Mouse (Mus musculus): ENCODE results near the gene Tbx6. TPM values are rescaled to one million over a fixed set of nuclear protein-coding genes. Genes with fewer than 3 reads are reported as not detected.
A peak's percentile ranks its signal among the peaks of the same experiment; 100 is the strongest.

The Tbx6 gene
- polyA plus RNA-seq, 1 experiment from 2014 or later, result 0.51 TPM

- Histone ChIP-seq H3K4me2 (no peak overlapping the region), H3K36me3 (no peaks in the 10 kb centered on the region), H3K9me3 (replicated peaks) (no peaks in the 10 kb centered on the region), H3K4me1 (peaks cover 16% of the 10 kb centered on the region), H3K27me3 (peaks cover 50% of the 10 kb centered on the region), H3K27ac (no peak overlapping the region), H3K9ac (no peak overlapping the region), H3K4me3 (replicated peaks) (no peak overlapping the region)
- 73% methylated on average over 5 of the region's 5 CpGs for WGBS
- no peak for ATAC-seq (replicated peaks; ENCODE audit: low FRiP score)
Observed at GRCm38 (mm10) chr7:126825952-126826351, 44.7 kb downstream of the Tbx6 start.

GRCm38 (mm10) chr7:126831539-126831938, 50.3 kb downstream of the Tbx6 start, which contains the start of gene 4930451I11Rik:
4930451I11Rik (minus strand) TSS chr7:126831639.
- peaks cover 21% of the 10 kb centered on the region for H3K27me3 ChIP-seq
- H3K4me2 ChIP-seq, result peak within 1 kb of the TSS; percentile 68
- H3K9ac ChIP-seq, result 0 out of 2 replicates have a peak within 1 kb of the TSS, but pooled peaks have one; percentile 7
- H3K36me3 ChIP-seq, result no peaks in the 10 kb centered on the region
- WGBS, result 60% methylated on average over 5 of the region's 5 CpGs
- H3K27ac ChIP-seq, result peak within 1 kb of the TSS; percentile 56; the same call in 1 of the 2 replicates
- peak within 1 kb of the TSS; percentile 42 for H3K4me3 ChIP-seq (replicated peaks)
- no peaks in the 10 kb centered on the region for H3K9me3 ChIP-seq (replicated peaks)
- ATAC-seq (replicated peaks; ENCODE audit: low FRiP score), result no peak
- peaks cover 24% of the 10 kb centered on the region for H3K4me1 ChIP-seq

DNA sequence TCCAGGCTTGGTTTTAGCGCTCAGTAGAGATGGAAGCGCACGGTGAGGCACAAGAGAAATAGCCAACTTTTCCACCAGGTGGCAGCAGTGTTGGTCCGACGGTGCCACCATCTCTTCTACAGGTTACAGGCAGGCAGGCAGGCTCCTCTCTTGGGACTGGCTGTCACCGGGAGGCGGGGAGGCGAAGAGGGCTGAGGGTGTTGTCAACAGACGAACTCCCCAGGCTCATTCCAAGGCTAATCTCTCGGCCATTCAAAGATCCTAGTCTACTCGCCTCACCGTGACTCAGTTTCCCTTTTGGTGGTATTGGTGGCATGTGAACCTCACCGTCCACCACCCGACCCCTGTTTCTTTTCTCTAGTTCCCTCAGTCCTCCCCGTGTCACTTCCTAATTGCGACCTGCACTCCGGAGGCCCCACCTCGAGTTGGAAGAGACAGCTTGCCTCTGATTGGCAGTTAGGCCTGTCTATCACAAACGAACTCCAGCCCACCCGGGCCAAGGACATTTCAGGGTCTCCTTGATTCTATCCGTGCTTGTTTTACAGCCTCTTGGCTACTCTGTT, 50.8 kb downstream of the Tbx6 start:
- peak overlapping the region; percentile 68 for H3K4me2 ChIP-seq
- 2% methylated on average over 21 of the region's 21 CpGs for WGBS
- peak; percentile 84 for ATAC-seq (replicated peaks; ENCODE audit: low FRiP score)
- H3K9me3 ChIP-seq (replicated peaks), result no peaks in the 10 kb centered on the region
- H3K36me3 ChIP-seq, result no peaks in the 10 kb centered on the region
- H3K27ac ChIP-seq, result peak overlapping the region; percentile 56; the same call in 1 of the 2 replicates
- H3K9ac ChIP-seq, result 0 out of 2 replicates have a peak overlapping the region, but pooled peaks have one; percentile 7
- peaks cover 28% of the 10 kb centered on the region for H3K4me1 ChIP-seq
- peaks cover 21% of the 10 kb centered on the region for H3K27me3 ChIP-seq
- peak overlapping the region; percentile 42 for H3K4me3 ChIP-seq (replicated peaks)

DNA sequence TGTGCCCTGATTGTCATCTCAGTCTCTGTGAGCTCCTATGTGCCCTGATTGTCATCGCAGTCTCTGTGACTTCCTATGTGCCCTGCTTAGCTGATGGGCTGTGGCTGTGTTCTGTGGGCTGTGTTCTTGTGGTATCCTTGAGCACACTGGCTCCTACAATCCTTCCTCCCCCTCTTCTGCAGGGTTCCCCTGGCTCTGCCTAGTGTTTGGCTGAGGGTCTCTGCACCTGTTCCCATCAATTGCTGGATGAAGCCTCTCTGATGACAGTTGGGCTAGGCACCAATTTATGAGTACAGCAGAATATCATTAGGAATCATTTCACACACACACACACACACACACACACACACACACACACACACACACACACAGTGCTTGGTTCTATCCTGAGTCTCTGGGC, 52.0 kb downstream of the Tbx6 start:
- H3K4me1 ChIP-seq, result peaks cover 28% of the 10 kb centered on the region
- ATAC-seq (replicated peaks; ENCODE audit: low FRiP score), result no peak
- no peak overlapping the region for H3K27ac ChIP-seq
- H3K9ac ChIP-seq, result no peak overlapping the region
- 93% methylated on average over 1 of the region's 1 CpGs for WGBS
- no peaks in the 10 kb centered on the region for H3K9me3 ChIP-seq (replicated peaks)
- H3K36me3 ChIP-seq, result no peaks in the 10 kb centered on the region
- H3K27me3 ChIP-seq, result peaks cover 21% of the 10 kb centered on the region
- H3K4me2 ChIP-seq, result no peak overlapping the region
- H3K4me3 ChIP-seq (replicated peaks), result no peak overlapping the region

Other genes with a start within 250 kb of the Tbx6 start
- gene Eif3c, start 215.1 kb upstream of the Tbx6 start, polyA plus RNA-seq (2015; fragmentation: Nextera tagmentation; extraction: Ambion mirVana), result 231 and 236 TPM in 2 replicates
- gene Apobr, start 196.5 kb upstream of the Tbx6 start, polyA plus RNA-seq (2015; fragmentation: Nextera tagmentation; extraction: Ambion mirVana), result 0.72 and 0.82 TPM in 2 replicates
- 36.0 and 38.8 TPM in 2 replicates for gene Cln3, start 195.7 kb upstream of the Tbx6 start, polyA plus RNA-seq (2015; fragmentation: Nextera tagmentation; extraction: Ambion mirVana)
- not detected in 2 replicates for gene Il27, start 186.5 kb upstream of the Tbx6 start, polyA plus RNA-seq (2015; fragmentation: Nextera tagmentation; extraction: Ambion mirVana)
- 9.7 and 13.6 TPM in 2 replicates for gene Nupr1, start 150.6 kb upstream of the Tbx6 start, polyA plus RNA-seq (2015; fragmentation: Nextera tagmentation; extraction: Ambion mirVana)
- 48.2 and 55.0 TPM in 2 replicates for gene Sgf29, start 132.2 kb upstream of the Tbx6 start, polyA plus RNA-seq (2015; fragmentation: Nextera tagmentation; extraction: Ambion mirVana)
- 6.2 and 8.3 TPM in 2 replicates for gene Sult1a1, start 105.1 kb upstream of the Tbx6 start, polyA plus RNA-seq (2015; fragmentation: Nextera tagmentation; extraction: Ambion mirVana)
- gene Bola2, start 86.1 kb upstream of the Tbx6 start, polyA plus RNA-seq (2015; fragmentation: Nextera tagmentation; extraction: Ambion mirVana), result 144 and 146 TPM in 2 replicates
- 12.9 and 13.1 TPM in 2 replicates for gene Slx1b, start 85.7 kb upstream of the Tbx6 start, polyA plus RNA-seq (2015; fragmentation: Nextera tagmentation; extraction: Ambion mirVana)
- gene Coro1a, start 73.7 kb upstream of the Tbx6 start, polyA plus RNA-seq (2015; fragmentation: Nextera tagmentation; extraction: Ambion mirVana), result 17.9 and 24.3 TPM in 2 replicates
- 63.8 and 73.2 TPM in 2 replicates for gene Mapk3, start 21.9 kb upstream of the Tbx6 start, polyA plus RNA-seq (2015; fragmentation: Nextera tagmentation; extraction: Ambion mirVana)
- 1.8 and 1.9 TPM in 2 replicates for gene Gdpd3, start 15.1 kb upstream of the Tbx6 start, polyA plus RNA-seq (2015; fragmentation: Nextera tagmentation; extraction: Ambion mirVana)
- 81.5 and 82.2 TPM in 2 replicates for gene Ypel3, start 4.5 kb upstream of the Tbx6 start, polyA plus RNA-seq (2015; fragmentation: Nextera tagmentation; extraction: Ambion mirVana)
- gene Ppp4c, start 11.0 kb downstream of the Tbx6 start, polyA plus RNA-seq (2015; fragmentation: Nextera tagmentation; extraction: Ambion mirVana), result 257 and 272 TPM in 2 replicates
- gene Fam57b, start 16.2 kb downstream of the Tbx6 start, polyA plus RNA-seq (2015; fragmentation: Nextera tagmentation; extraction: Ambion mirVana), result 0.52 and 0.54 TPM in 2 replicates
- gene 4930451I11Rik, start 50.2 kb downstream of the Tbx6 start, polyA plus RNA-seq (2015; fragmentation: Nextera tagmentation; extraction: Ambion mirVana), result not detected in 2 replicates
- gene Doc2a, start 65.9 kb downstream of the Tbx6 start, polyA plus RNA-seq (2015; fragmentation: Nextera tagmentation; extraction: Ambion mirVana), result 6.6 and 11.4 TPM in 2 replicates
- 36.8 and 40.1 TPM in 2 replicates for gene Hirip3, start 80.5 kb downstream of the Tbx6 start, polyA plus RNA-seq (2015; fragmentation: Nextera tagmentation; extraction: Ambion mirVana)
- gene Ino80e, start 80.9 kb downstream of the Tbx6 start, polyA plus RNA-seq (2015; fragmentation: Nextera tagmentation; extraction: Ambion mirVana), result 88.9 and 91.0 TPM in 2 replicates
- gene Taok2, start 103.2 kb downstream of the Tbx6 start, polyA plus RNA-seq (2015; fragmentation: Nextera tagmentation; extraction: Ambion mirVana), result 45.8 and 54.2 TPM in 2 replicates
- 28.5 and 31.6 TPM in 2 replicates for gene Tmem219, start 141.4 kb downstream of the Tbx6 start, polyA plus RNA-seq (2015; fragmentation: Nextera tagmentation; extraction: Ambion mirVana)
- 15.5 and 17.0 TPM in 2 replicates for gene Kctd13, start 147.4 kb downstream of the Tbx6 start, polyA plus RNA-seq (2015; fragmentation: Nextera tagmentation; extraction: Ambion mirVana)
- gene Asphd1, start 168.1 kb downstream of the Tbx6 start, polyA plus RNA-seq (2015; fragmentation: Nextera tagmentation; extraction: Ambion mirVana), result 0.21 TPM in 1 of 2 replicates, not detected in the other
- 1.3 and 2.5 TPM in 2 replicates for gene Sez6l2, start 169.1 kb downstream of the Tbx6 start, polyA plus RNA-seq (2015; fragmentation: Nextera tagmentation; extraction: Ambion mirVana)
- 106 and 115 TPM in 2 replicates for gene Cdipt, start 194.4 kb downstream of the Tbx6 start, polyA plus RNA-seq (2015; fragmentation: Nextera tagmentation; extraction: Ambion mirVana)
- gene Cdiptos, start 194.6 kb downstream of the Tbx6 start, polyA plus RNA-seq (2015; fragmentation: Nextera tagmentation; extraction: Ambion mirVana), result 1.4 and 1.5 TPM in 2 replicates
- 15.3 and 16.8 TPM in 2 replicates for gene Mvp, start 233.1 kb downstream of the Tbx6 start, polyA plus RNA-seq (2015; fragmentation: Nextera tagmentation; extraction: Ambion mirVana)
- 0.45 TPM in 1 of 2 replicates, not detected in the other for gene Pagr1b, start 235.0 kb downstream of the Tbx6 start, polyA plus RNA-seq (2015; fragmentation: Nextera tagmentation; extraction: Ambion mirVana)
- gene Pagr1a, start 235.9 kb downstream of the Tbx6 start, polyA plus RNA-seq (2015; fragmentation: Nextera tagmentation; extraction: Ambion mirVana), result 44.8 and 59.5 TPM in 2 replicates
- 52.6 and 61.2 TPM in 2 replicates for gene Gm42742, start 239.6 kb downstream of the Tbx6 start, polyA plus RNA-seq (2015; fragmentation: Nextera tagmentation; extraction: Ambion mirVana)
- 5.4 and 7.2 TPM in 2 replicates for gene Prrt2, start 239.7 kb downstream of the Tbx6 start, polyA plus RNA-seq (2015; fragmentation: Nextera tagmentation; extraction: Ambion mirVana)
- 64.4 and 65.8 TPM in 2 replicates for gene Maz, start 245.6 kb downstream of the Tbx6 start, polyA plus RNA-seq (2015; fragmentation: Nextera tagmentation; extraction: Ambion mirVana)

Measured in kidney, embryonic 15.5 days (tissue).